Mouse (Mus musculus) ES-CJ7 (cell line): ENCODE results near the gene Tnfsfm13.
"Not testable (repeated sequence)": the region's sequence is repeated elsewhere in the genome, so short reads cannot be mapped to it uniquely, and the experiment has no call there.

Experiments used
- DNase-seq: peaks from one replicate; pipeline ENCODE4 v3.0.0; 2011; ENCODE audit warnings: low read depth, low spot score

Tnfsfm13 gene

DNA sequence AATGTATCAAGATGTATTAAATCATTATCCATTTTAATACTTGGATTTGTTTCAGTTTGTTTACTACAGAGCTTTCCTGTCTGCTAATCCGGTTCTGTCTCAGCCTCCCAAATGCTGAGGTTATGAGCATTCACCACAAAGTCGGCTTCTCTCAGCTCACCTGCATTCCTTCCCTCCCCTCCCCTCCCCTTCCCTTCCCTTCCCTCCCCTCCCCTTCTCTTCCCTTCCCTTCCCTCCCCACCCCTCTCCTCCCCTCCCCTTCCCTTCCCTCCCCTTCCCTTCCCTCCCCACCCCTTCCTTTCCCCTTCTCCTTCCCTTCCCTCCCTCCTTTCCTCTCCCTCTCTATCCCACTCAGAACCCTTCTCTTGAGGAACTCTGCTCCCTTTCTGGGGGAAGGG is 8.7 kb upstream of the Tnfsfm13 start:
- DNase-seq: peak; percentile 77

DNA sequence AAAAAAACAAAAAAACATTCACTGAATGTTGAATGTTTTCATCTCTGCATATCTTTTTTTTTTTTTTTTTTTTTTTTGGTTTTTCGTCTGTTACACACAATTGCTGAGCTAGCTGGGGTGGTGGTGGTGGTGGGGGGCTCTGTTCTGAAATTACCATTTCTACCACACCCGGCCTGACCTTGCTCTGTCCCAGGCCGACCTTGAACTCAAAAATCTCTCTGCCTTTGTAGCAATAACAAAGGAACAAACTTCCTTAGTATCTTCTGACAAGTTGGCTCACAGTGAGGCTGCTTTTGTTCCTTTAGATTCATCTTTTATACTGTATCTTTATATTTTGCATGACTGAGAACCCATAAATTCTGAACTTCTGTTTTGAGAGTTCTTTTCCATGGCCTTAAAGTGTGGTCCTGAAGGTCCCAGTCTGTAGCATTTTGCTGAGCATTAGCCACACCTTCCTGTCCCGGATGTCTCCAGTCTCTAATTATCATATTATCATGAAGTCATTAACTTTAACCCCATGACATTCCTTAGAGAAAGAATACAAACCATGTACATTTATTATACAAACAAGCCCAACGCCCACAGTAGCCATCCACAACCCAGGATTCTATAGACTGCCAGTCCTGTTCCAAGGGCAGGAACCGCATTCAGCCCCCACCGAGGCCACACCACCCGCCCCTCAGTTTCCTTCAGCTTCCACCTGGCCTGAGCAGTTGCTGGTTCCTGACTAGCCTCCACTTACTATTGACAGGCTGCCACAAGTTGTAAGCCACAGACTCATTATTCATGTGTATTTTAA is 8.1 kb upstream of the Tnfsfm13 start:
- peak; percentile 94 for DNase-seq

DNA sequence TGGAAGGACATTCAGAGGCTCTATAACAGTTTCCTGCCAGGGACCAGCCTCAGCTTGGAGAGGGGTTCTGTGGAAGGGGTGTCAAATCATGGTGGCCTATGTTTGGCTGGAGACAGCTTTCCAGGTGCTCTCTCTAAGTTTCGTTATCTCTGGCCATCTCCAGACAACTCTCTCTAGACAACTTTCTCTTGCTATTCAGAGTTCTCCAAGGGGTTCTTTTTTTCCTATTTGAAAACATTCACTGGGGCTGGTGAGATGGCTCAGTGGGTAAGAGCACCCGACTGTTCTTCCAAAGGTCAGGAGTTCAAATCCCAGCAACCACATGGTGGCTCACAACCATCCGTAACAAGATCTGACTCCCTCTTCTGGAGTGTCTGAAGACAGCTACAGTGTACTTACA is 7.5 kb upstream of the Tnfsfm13 start:
- peak; percentile 64 for DNase-seq

DNA sequence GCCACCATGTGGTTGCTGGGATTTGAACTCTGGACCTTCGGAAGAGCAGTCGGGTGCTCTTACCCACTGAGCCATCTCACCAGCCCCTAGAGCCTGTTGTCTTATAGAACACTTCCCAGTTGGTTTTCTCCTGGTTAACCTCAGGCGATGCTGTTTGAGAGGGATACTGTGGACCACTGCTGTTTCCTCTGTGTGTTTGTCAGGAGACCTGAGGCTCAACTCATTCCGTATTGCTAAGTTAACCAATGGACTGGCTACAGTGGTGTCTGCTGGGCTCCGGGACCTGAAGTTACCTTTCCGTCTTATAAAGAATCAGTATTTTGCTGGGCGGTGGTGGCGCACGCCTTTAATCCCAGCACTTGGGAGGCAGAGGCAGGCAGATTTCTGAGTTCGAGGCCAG is 7.0 kb upstream of the Tnfsfm13 start:
- not testable (repeated sequence) for DNase-seq

DNA sequence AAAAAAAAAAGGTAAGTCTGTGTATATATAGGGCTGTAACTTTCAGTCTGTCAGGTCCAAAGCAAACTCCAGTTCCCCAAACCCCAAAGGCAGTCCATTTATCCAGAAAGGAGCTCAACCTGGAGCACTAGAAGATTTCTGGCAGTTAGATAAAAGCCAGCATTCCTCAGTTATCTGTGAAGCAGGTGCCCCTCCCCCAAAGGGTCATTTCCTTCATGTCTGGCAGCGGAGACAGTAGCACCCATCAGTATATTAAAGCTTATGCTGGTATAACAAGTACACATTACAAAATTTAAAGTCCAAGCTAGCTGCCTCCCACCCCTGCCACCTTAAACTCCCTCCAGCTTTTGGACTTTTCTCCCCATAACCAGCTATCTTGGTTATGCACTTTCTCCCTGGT is 3.7 kb upstream of the Tnfsfm13 start:
- DNase-seq: no peak

DNA sequence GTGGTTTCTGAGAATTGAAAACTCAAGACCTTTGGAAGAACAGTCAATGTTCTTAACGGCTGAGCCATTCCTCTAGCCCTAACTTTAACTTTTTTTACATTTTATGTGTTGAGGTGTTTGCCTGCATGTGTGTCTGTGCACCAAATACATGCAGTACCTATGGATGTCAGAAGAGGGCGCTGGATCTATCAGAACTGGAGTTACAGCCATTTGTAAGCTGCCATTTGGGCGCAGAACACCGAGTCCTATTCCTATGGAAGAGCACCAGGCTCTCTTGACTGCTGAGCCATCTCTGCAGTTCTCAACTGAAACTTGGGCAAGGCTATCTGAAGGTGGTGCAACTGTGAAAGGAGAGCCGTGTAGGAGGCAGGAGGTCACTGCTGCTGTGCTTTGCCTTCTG is 2.7 kb upstream of the Tnfsfm13 start:
- peak; percentile 90 for DNase-seq

DNA sequence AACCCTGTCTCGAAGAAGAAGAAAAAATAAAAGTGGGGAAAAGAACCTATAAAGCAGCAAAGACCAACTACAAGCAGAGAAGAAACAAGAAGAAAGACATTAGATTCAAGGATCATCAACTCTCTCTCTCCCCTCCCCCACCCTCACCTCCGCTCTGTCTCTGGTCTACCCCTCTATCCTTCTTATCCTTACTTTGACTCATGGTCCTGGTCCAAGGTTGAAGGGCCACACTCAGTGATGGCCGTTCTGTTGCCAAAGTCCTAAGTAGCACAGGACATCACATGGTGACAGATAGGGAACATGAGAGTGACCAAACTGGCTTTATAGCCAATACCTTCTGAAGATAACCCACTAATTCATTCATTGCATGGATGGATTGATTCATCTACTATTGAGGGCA is 1.5 kb upstream of the Tnfsfm13 start:
- DNase-seq: no peak

DNA sequence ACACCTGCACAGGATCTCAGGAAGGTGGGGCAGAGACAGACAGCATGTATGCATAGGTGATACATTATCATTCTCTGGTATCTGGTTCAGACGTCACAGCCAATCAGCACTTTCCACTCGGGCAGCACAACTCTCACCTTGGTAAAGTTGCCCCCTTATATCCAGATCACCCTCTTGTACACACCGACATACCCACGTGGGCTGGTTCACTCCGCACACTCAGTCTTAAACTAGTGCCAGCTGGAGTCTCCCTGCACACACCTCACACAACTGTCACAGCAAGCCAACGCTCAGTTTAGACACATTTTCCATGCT is 895 bp downstream of the Tnfsfm13 start:
- DNase-seq: no peak

DNA sequence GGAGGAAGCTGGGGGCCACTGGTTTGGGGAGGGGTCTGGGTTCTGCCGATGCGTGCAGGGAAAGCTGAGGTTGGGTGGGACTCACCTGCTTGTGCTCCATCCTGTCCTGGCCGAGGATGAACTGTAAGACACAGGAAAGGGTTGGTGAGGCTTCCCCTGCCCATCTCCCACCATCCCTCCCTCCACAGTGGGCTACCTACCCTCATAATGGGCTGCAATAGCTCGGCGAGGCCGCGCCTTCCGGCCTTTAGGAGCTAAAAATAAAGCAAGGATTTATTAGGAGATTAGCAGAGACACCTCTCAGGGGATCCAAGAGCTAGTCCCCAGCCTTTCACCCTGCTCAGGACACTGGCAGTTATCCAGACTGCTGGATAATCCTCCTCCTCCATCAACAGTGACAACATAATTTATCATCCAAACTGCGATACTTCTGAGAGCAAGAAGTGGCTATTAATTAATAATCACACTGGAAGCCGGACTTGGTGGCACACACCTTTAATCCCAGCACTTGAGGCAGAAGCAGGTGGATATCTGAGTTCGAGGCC is 2.4 kb downstream of the Tnfsfm13 start:
- no peak for DNase-seq

DNA sequence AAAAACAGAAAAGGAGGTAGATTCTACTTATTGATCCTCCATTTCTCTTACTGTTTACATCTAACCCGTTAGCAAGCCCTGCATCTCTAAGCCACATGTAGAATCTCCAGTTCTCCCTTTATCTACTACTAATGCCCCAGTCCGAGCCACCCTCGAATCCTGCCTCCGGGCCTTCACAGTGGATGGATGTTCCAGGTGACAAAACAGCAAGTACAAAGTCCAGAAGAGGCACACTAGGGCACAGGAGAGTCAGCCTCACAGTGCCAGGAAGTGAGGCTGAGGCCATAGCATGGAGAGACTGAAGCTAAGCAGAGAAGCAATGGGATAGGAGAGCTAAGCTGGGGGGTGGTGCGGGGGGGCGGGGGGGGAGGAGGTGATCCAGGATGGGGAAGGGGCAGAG is 3.0 kb downstream of the Tnfsfm13 start:
- no peak for DNase-seq

DNA sequence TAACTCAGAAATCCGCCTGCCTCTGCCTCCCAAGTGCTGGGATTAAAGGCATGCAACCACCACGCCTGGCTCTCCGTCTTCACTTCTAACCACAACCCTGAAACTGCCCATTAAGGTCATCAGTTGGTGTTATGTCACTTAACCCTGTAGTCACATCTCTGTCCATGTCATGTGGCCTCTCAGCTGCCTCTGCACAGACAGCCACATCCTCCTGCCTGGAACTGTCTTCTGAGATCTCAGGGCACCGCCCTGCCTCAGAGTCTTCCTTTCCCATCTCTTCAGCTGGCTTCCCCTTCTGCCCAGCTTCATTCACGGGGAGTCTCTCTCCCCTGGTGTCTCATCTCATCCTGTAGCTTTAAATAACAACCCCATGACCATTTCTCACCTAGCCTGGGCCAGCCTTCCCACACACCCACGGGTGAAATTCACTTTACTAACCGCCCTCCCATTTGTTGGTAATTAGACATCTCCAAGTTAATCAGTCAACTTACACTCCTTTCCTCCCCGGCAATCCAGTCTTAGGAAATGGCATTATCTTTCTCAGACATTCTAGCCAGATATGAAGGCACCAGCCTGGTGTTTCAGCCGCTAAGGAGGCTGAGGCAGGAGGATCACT is 3.6 kb downstream of the Tnfsfm13 start:
- no peak for DNase-seq

DNA sequence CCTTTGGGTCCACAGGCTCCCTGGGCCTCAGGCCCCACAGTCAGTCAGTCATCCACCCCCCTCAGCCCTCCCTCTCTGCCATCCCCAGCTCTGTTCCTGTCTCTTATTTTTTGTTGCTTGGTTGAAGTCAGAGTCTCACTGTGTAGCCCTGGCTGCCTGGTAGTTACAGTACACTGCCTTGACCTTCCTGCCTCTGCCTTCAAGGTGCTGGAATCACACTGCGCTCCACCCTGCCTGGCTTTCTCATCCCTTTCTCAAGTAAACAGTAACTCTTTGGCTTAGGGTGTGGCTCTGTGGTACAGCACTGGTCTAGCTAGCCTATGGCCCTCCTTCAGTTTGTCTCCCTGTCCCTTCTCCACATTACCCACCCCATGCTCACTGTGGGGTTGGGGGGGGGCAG is 6.0 kb downstream of the Tnfsfm13 start:
- DNase-seq: peak; percentile 81

DNA sequence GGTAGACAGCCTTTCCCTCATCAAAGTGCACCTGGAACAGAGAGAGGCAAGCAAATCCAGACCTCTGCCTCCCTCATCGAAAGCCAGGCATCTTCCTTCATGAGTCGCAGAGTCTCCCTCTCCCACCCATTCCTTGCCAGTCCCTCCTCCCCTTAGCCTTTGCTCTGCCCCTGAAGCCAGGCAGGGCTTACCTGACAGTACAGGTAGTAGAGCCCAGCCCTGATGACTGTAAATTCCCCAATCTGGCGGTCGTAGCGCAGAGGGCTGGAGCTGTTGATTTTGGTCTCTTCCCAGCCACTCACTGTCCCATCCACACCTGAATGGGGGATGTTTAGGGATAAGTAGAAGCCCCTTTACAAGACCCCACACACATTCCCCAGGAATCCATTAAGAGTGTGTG is 8.8 kb downstream of the Tnfsfm13 start:
- no peak for DNase-seq

DNA sequence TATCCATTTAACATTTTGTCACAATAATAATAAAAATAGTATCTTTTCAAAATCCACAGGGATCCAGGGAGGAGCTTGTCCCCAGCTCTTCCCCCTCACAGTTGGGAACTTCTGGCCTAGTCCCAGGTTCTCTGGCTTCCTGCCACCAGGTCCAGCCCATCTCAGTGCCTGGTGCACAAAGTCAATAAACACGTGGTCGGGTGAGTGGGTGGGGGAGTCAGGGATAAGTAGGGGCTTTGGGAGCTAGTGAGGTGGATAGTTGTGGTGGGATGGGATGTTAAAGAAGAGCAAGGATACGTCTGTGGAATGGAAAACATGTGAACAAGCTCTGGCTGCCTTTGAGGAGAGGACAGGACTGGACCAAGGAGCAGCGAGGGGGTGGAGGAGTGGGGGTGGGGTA is 9.5 kb downstream of the Tnfsfm13 start:
- peak; percentile 72 for DNase-seq

DNA sequence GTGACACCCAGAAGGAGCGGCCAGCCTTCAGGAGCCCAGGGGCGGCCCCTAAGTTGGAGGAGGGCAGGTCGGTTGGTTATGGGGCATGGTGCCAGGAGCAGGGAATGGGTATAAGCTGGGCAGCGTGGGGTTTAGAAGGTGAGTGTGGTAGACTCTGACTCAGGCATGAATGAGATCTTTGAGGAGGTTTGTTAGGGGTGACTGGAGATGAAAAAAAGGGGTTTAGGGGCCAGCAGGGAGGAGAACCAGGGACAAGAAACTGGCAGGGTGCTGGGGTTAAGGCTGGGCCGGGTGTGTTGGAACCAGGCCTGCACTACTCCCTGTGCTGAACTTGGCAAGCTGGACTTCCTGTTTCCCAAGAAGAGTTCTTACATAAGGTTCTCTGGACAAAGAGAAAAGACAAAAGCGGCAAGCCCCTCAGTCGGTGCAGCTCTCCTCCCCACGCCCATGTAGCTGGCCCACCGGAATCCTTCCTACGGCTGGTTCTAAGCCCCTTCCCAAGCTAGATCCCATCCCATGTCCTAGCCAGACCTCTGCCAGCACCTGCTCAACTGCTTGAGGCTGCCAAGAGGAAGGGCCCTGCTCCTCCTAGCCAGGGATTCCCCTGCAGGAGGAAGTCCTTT is 10.3 kb downstream of the Tnfsfm13 start, which contains the start of gene Tnfsf13:
Tnfsf13 (minus strand) TSS at position 259 of the 623 bp plus-strand sequence.
- no peak for DNase-seq

DNA sequence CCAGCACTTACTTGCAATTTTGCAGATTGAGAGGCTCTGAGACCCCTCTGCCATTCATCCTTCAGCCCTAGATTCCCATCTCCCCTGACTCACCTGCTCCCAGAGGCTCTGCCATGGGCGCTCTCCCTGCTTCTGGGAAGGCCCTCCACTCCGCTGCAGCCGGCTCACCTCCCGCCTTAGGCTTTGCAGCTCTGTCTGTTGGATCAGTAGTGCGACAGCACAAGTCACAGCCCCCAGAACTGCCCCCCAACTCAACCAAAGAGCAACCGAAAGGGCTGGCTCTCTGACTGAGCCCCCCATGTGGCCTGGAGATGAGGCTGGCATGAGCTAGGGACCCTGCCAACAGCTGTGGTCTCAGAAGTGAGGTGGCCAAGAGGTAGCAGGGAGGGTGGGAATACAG is 11.0 kb downstream of the Tnfsfm13 start:
- DNase-seq: no peak

DNA sequence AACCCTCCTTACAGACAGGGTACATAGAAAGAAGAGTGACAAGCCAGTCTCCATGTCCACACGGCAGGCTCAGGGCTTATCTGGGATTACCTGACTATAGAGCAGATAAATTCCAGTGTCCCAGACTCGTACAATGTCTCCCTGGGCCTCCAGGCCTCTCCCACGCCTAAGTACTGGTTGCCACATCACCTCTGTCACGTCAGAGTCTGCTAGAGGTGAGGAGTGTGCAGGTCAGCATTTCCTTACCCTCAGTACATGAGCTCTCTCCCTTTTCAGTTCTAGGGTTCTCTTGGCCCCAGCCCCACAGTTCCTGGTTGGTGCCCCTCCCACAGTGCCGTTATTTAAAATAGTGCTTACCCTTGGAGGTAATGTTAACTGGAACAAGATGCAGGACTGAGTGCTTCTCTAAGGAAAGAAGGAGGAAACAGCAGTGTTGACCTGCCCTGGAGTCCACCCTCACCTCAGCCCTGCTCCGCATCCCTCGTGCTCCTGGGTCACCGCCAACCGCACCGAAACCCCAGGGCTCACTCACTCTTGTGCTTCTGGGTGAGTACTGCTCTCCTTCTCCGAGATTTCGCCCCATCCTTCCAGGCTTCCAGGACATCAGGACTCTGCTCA is 11.7 kb downstream of the Tnfsfm13 start:
- DNase-seq: no peak

DNA sequence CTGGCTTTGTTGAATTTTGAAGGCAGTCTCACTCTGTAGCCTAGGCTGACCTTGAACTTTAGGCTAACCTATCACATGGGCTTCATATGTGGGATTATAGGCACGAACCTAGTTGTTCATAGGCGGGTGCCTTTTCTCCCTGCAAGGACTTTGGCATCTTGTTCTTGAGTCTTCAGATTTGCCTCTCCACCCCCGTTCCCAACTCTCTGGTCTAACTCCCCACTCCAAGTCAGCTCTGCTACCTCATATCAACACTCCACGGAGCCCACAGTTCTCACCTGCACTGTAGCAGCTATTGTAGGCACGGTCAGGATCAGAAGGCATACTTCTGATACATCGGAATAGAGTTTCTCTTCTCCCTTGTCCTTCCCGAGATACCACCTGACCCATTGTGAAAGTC is 12.3 kb downstream of the Tnfsfm13 start:
- DNase-seq: no peak

DNA sequence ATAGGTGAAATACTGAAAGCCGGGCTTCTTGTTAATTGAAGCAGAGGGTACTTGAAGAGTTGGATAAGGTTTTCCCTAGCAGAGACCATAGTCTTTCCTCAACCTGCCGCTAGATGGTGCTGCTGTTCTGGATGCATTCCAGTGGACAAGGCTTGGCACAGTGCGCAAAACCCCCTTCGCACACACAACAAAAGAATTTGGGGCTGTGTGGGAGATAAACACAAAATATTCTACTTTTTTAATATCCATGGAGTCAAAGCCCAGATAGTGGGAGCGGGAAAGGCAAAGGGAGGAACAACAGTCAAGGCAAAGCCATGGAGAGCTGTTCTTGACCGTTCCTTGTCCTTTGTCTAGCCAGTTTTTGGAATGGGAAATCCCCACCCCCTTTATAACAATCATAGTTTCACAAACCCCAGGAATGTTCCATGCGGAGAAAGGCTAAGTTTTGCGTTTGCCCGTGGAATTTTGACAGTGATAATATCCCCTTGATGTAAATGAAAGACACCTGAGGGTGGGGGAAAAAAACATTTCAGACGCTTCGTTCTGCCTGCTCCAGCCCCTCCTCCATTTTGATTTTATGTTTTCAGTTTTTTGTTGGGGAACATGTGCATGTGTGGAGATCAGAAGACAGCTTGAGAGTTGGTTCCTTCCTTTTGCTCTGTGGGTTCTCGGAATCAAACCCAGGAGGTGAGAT is 12.9 kb downstream of the Tnfsfm13 start:
- peak; percentile 95 for DNase-seq

DNA sequence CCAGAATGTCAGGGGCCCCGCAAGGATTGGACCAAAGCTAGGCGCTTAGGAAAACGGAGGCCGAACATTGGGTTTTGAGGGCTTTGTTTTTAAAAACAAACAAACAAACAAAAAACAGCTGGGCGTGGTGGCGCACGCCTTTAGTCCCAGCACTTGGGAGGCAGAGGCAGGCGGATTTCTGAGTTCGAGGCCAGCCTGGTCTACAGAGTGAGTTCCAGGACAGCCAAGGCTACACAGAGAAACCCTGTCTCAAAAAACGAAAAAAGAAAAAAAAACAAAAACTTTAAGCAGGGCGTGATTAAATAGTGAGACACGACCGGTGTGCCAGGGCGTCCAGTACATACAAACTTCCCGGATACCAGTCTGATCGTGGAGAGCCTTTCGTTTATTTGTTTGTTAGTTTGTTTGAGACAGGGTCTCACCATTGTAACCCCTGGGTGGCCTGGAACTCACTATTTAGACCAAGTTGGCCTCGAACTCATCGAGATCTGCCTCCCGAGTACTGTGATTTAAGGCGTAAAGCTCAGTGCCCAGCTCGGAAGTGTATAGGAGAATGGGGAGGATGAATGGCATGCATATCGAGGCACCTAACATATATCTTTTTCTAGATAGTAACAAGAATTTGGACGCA is 13.6 kb downstream of the Tnfsfm13 start:
- no peak for DNase-seq
